Mouse (Mus musculus): ENCODE measurements around the gene Tcp11l2. TPM values are rescaled to one million over a fixed set of nuclear protein-coding genes. Genes with fewer than 3 reads are reported as not detected.

Tcp11l2 gene
- polyA plus RNA-seq (2015; fragmentation: Nextera tagmentation; extraction: Ambion mirVana) = 20.0 and 21.1 TPM in 2 replicates

GRCm38 (mm10) chr10:84576395-84577070 is at the start of gene Tcp11l2:
Tcp11l2 (plus strand) TSS chr10:84576626.
- peaks cover 10% of the 10 kb centered on the region; the same call in 1 of the 2 replicates for H3K27me3 ChIP-seq (replicated peaks)
- peak within 1 kb of the TSS; percentile 92 for H3K4me2 ChIP-seq
- no peaks in the 10 kb centered on the region for H3K9me3 ChIP-seq
- under 1% methylated on average over 46 of the region's 46 CpGs for WGBS
- H3K36me3 ChIP-seq (replicated peaks) = no peaks in the 10 kb centered on the region
- peak within 1 kb of the TSS; percentile 90 for H3K4me3 ChIP-seq
- H3K4me1 ChIP-seq = peaks cover 14% of the 10 kb centered on the region
- H3K9ac ChIP-seq = peak within 1 kb of the TSS; percentile 74
- H3K27ac ChIP-seq = peak within 1 kb of the TSS; percentile 75
- peak; percentile 99 for ATAC-seq (replicated peaks)

GRCm38 (mm10) chr10:84527070-84527469 is 49.4 kb upstream of the Tcp11l2 start:
- H3K4me3 ChIP-seq = no peak overlapping the region
- H3K4me1 ChIP-seq = peaks cover 27% of the 10 kb centered on the region
- H3K9me3 ChIP-seq = no peaks in the 10 kb centered on the region
- ATAC-seq (replicated peaks) = no peak
- WGBS = 78% methylated on average over 5 of the region's 5 CpGs
- no peak overlapping the region for H3K4me2 ChIP-seq
- H3K9ac ChIP-seq = no peak overlapping the region
- no peak overlapping the region for H3K27ac ChIP-seq
- peaks cover 19% of the 10 kb centered on the region; the same call in 1 of the 2 replicates for H3K36me3 ChIP-seq (replicated peaks)
- H3K27me3 ChIP-seq (replicated peaks) = no peaks in the 10 kb centered on the region

- H3K4me2 ChIP-seq = no peak overlapping the region
- peaks cover 19% of the 10 kb centered on the region; the same call in 1 of the 2 replicates for H3K36me3 ChIP-seq (replicated peaks)
- H3K9me3 ChIP-seq = no peaks in the 10 kb centered on the region
- no peak overlapping the region for H3K9ac ChIP-seq
- 84% methylated on average over 12 of the region's 12 CpGs for WGBS
- H3K4me1 ChIP-seq = peaks cover 33% of the 10 kb centered on the region
- ATAC-seq (replicated peaks) = no peak
- no peak overlapping the region for H3K27ac ChIP-seq
- H3K4me3 ChIP-seq = no peak overlapping the region
- no peaks in the 10 kb centered on the region for H3K27me3 ChIP-seq (replicated peaks)
Measured at GRCm38 (mm10) chr10:84527631-84528030, 48.8 kb upstream of the Tcp11l2 start.

GRCm38 (mm10) chr10:84530388-84530787 is 46.0 kb upstream of the Tcp11l2 start:
- ATAC-seq (replicated peaks) = no peak
- 85% methylated on average over 8 of the region's 8 CpGs for WGBS
- peak overlapping the region; percentile 61 for H3K4me2 ChIP-seq
- H3K9me3 ChIP-seq = no peaks in the 10 kb centered on the region
- no peak overlapping the region for H3K27ac ChIP-seq
- H3K9ac ChIP-seq = no peak overlapping the region
- peaks cover 43% of the 10 kb centered on the region for H3K4me1 ChIP-seq
- peaks cover 19% of the 10 kb centered on the region; the same call in 1 of the 2 replicates for H3K36me3 ChIP-seq (replicated peaks)
- no peaks in the 10 kb centered on the region for H3K27me3 ChIP-seq (replicated peaks)
- H3K4me3 ChIP-seq = no peak overlapping the region

- H3K4me1 ChIP-seq = peaks cover 40% of the 10 kb centered on the region
- no peaks in the 10 kb centered on the region for H3K27me3 ChIP-seq (replicated peaks)
- no peak overlapping the region for H3K27ac ChIP-seq
- H3K9ac ChIP-seq = 0 out of 2 replicates have a peak overlapping the region, but pooled peaks have one; percentile 74
- ATAC-seq (replicated peaks) = no peak
- no peaks in the 10 kb centered on the region for H3K9me3 ChIP-seq
- peak overlapping the region; percentile 61 for H3K4me2 ChIP-seq
- WGBS = 76% methylated on average over 4 of the region's 4 CpGs
- H3K36me3 ChIP-seq (replicated peaks) = peaks cover 16% of the 10 kb centered on the region; the same call in 1 of the 2 replicates
- H3K4me3 ChIP-seq = peak overlapping the region; percentile 83; the same call in 1 of the 2 replicates
Measured at GRCm38 (mm10) chr10:84531576-84531975, 44.9 kb upstream of the Tcp11l2 start.

- H3K27ac ChIP-seq = peak overlapping the region; percentile 81; the same call in 1 of the 2 replicates
- peaks cover 10% of the 10 kb centered on the region; the same call in 1 of the 2 replicates for H3K36me3 ChIP-seq (replicated peaks)
- H3K9ac ChIP-seq = peak overlapping the region; percentile 74
- no peak for ATAC-seq (replicated peaks)
- H3K27me3 ChIP-seq (replicated peaks) = no peaks in the 10 kb centered on the region
- H3K9me3 ChIP-seq = no peaks in the 10 kb centered on the region
- peaks cover 40% of the 10 kb centered on the region for H3K4me1 ChIP-seq
- WGBS = 71% methylated on average over 16 of the region's 16 CpGs
- peak overlapping the region; percentile 83 for H3K4me3 ChIP-seq
- H3K4me2 ChIP-seq = peak overlapping the region; percentile 61
Measured at GRCm38 (mm10) chr10:84532191-84532889, 44.1 kb upstream of the Tcp11l2 start.

GRCm38 (mm10) chr10:84532911-84533882 is 43.2 kb upstream of the Tcp11l2 start:
- WGBS = under 1% methylated on average over 66 of the region's 72 CpGs
- Histone ChIP-seq H3K27ac (peak overlapping the region; percentile 81), H3K4me1 (peaks cover 40% of the 10 kb centered on the region), H3K36me3 (replicated peaks) (peaks cover 2% of the 10 kb centered on the region; the same call in 1 of the 2 replicates), H3K4me3 (peak overlapping the region; percentile 83), H3K9me3 (no peaks in the 10 kb centered on the region), H3K27me3 (replicated peaks) (no peaks in the 10 kb centered on the region), H3K4me2 (peak overlapping the region; percentile 61), H3K9ac (peak overlapping the region; percentile 74)
- peak; percentile 62 for ATAC-seq (replicated peaks)

GRCm38 (mm10) chr10:84533912-84534671 is 42.3 kb upstream of the Tcp11l2 start, which contains the start of gene Ckap4:
Ckap4 (minus strand) TSS chr10:84534062.
- Histone ChIP-seq H3K9ac (peak within 1 kb of the TSS; percentile 74), H3K4me3 (peak within 1 kb of the TSS; percentile 83), H3K27me3 (replicated peaks) (no peaks in the 10 kb centered on the region), H3K27ac (peak within 1 kb of the TSS; percentile 81), H3K9me3 (no peaks in the 10 kb centered on the region), H3K36me3 (replicated peaks) (no peaks in the 10 kb centered on the region), H3K4me1 (peaks cover 40% of the 10 kb centered on the region), H3K4me2 (peak within 1 kb of the TSS; percentile 61)
- 0% methylated on average over 53 of the region's 64 CpGs for WGBS
- peak; percentile 88 for ATAC-seq (replicated peaks)

GRCm38 (mm10) chr10:84535458-84535857 is 41.0 kb upstream of the Tcp11l2 start:
- H3K9me3 ChIP-seq = no peaks in the 10 kb centered on the region
- ATAC-seq (replicated peaks) = no peak
- no peak overlapping the region for H3K9ac ChIP-seq
- H3K27ac ChIP-seq = no peak overlapping the region
- H3K4me1 ChIP-seq = peaks cover 32% of the 10 kb centered on the region
- H3K4me2 ChIP-seq = no peak overlapping the region
- WGBS = 68% methylated on average over 5 of the region's 5 CpGs
- H3K27me3 ChIP-seq (replicated peaks) = no peaks in the 10 kb centered on the region
- H3K4me3 ChIP-seq = no peak overlapping the region
- H3K36me3 ChIP-seq (replicated peaks) = no peaks in the 10 kb centered on the region

GRCm38 (mm10) chr10:84535859-84536258 is 40.6 kb upstream of the Tcp11l2 start:
- WGBS = 59% methylated on average over 4 of the region's 4 CpGs
- H3K36me3 ChIP-seq (replicated peaks) = no peaks in the 10 kb centered on the region
- no peak for ATAC-seq (replicated peaks)
- peaks cover 28% of the 10 kb centered on the region for H3K4me1 ChIP-seq
- no peak overlapping the region for H3K4me2 ChIP-seq
- no peak overlapping the region for H3K4me3 ChIP-seq
- no peak overlapping the region for H3K9ac ChIP-seq
- no peak overlapping the region for H3K27ac ChIP-seq
- no peaks in the 10 kb centered on the region for H3K9me3 ChIP-seq
- H3K27me3 ChIP-seq (replicated peaks) = no peaks in the 10 kb centered on the region

GRCm38 (mm10) chr10:84539651-84540050 is 36.8 kb upstream of the Tcp11l2 start:
- Histone ChIP-seq H3K36me3 (replicated peaks) (no peaks in the 10 kb centered on the region), H3K27me3 (replicated peaks) (no peaks in the 10 kb centered on the region), H3K4me1 (peaks cover 2% of the 10 kb centered on the region; the same call in 1 of the 2 replicates), H3K4me2 (no peak overlapping the region), H3K9ac (no peak overlapping the region), H3K9me3 (no peaks in the 10 kb centered on the region), H3K4me3 (no peak overlapping the region), H3K27ac (no peak overlapping the region)
- WGBS = 88% methylated on average over 6 of the region's 6 CpGs
- ATAC-seq (replicated peaks) = no peak

Measured in midbrain, embryonic 15.5 days (tissue).